Mouse (Mus musculus): Measurements from ENCODE around the gene Sptbn2.
"Not testable (repeated sequence)": the region's sequence is repeated elsewhere in the genome, so short reads cannot be mapped to it uniquely, and the experiment has no call there.

Gene Sptbn2

GRCm38 (mm10) chr19:4729186-4729585 is 18.2 kb downstream of the Sptbn2 start:
- DNase-seq (ENCODE audit: low spot score) = peak; percentile 1

- no peak for DNase-seq (ENCODE audit: low spot score)
Observed at GRCm38 (mm10) chr19:4733052-4733451, 22.1 kb downstream of the Sptbn2 start.

DNA sequence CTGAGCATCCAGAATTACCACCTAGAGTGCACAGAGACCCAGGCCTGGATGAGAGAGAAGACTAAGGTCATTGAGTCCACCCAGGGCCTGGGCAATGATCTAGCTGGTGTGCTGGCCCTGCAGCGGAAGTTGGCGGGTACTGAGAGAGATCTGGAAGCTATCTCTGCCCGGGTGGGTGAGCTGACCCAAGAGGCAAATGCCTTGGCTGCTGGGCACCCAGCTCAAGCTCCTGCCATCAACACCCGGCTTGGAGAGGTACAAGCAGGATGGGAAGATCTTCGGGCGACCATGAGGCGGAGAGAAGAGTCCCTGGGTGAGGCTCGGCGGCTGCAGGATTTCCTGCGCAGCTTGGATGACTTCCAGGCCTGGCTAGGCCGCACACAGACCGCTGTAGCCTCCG is 26.9 kb downstream of the Sptbn2 start:
- no peak for DNase-seq (ENCODE audit: low spot score)

DNA sequence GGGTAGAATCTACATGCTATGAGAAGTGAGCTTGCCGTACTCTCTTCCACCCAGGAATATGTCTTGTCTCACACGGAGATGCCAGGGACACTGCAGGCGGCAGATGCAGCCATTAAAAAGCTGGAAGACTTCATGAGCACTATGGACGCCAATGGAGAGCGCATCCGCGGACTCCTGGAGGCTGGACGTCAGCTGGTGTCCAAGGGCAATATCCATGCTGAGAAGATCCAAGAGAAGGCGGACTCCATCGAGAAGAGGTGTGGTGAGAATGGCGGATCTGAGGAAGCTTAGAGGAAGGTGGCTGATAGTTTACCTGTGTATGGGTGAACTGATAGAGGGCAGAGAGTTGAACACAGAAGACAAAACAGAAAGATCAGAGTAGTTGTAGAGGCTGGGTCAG is 28.1 kb downstream of the Sptbn2 start:
- DNase-seq (ENCODE audit: low spot score) = no peak

- DNase-seq (ENCODE audit: low spot score) = no peak
Observed at GRCm38 (mm10) chr19:4739762-4740161, 28.8 kb downstream of the Sptbn2 start.

DNA sequence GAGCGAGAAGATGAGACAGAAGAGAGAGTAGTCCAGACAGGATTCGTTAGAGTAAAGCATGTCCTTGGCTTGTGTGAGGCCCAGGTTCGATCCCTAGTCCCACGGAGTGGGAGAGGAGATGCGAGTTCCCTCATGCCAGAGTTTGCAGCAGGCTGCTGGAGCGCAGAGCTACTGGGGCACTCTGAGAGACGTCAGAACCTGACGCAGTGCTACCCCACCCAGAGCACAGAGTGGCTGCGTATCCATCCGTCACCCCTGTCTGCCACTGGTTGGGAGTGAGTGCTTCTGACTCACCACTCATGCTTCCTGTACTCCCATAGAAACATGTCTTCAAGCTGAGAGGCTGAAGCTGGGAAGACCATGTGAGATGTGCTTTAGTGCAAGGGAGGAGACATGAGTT is 30.5 kb downstream of the Sptbn2 start:
- no peak for DNase-seq (ENCODE audit: low spot score)

- DNase-seq (ENCODE audit: low spot score) = no peak
Observed at GRCm38 (mm10) chr19:4742229-4742628, 31.3 kb downstream of the Sptbn2 start.

DNA sequence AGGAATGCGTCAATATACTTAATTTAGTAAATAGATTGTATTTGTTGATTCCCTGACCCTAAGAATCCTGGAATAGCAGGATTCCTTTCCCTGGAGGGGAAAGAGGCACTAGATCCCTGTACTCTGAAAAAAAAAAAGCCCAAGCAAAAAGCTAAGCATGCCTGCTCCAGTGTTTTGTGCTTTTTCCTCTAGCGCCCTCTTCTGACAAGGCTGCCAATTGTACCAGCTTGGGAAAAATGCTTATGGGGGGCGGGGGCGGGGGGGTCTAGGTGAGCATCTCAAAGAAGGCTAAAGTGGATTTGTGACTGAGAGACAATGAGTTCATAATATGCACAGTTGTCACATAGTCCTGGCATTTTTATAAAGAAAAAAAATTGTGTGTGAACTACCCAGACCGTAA is 32.6 kb downstream of the Sptbn2 start:
- peak; percentile 30 for DNase-seq (ENCODE audit: low spot score)

- DNase-seq (ENCODE audit: low spot score) = no peak
Observed at GRCm38 (mm10) chr19:4744026-4744425, 33.1 kb downstream of the Sptbn2 start.

DNA sequence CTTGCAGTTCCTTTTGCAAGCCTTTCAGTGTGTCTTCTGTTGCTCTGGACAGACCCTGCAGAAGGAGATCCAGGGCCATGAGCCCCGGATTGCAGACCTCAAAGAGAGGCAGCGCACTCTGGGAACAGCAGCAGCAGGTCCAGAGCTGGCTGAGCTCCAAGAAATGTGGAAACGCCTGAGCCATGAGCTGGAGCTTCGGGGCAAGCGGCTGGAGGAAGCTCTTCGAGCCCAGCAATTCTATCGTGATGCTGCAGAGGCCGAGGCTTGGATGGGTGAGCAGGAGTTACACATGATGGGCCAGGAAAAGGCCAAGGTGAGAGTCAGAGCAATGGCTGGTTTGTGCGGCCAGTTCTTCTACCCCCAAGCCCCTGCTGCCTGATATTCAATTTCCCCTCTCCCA is 34.1 kb downstream of the Sptbn2 start:
- peak; percentile 45 for DNase-seq (ENCODE audit: low spot score)

DNA sequence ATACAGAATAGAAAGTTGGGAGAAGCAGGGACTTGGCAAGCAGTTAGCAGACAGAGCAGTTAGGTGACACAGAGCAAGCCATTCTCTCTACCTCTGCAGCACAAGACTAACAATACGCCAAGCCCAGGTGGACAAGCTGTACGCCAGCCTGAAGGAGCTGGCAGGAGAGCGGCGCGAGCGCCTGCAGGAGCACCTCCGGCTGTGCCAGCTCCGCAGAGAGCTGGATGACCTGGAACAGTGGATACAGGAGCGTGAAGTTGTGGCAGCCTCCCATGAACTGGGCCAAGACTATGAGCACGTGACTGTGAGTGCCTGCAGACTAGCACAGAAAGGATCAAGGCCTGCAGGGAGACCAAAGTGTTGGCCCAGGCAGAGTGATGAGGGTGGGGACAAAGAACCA is 34.7 kb downstream of the Sptbn2 start:
- DNase-seq (ENCODE audit: low spot score) = no peak

DNA sequence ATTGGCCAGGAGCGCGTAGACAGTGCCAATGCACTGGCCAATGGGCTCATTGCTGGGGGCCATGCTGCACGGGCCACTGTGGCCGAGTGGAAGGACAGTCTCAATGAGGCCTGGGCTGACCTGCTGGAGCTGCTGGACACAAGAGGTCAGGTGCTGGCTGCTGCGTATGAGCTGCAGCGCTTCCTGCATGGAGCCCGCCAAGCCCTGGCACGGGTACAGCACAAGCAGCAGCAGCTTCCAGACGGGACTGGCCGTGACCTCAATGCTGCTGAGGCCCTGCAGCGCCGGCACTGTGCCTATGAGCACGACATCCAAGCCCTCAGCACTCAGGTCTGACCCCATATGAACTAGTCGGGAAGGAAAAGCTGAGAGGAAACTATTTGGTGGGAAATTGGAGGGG is 35.6 kb downstream of the Sptbn2 start:
- DNase-seq (ENCODE audit: low spot score) = no peak

DNA sequence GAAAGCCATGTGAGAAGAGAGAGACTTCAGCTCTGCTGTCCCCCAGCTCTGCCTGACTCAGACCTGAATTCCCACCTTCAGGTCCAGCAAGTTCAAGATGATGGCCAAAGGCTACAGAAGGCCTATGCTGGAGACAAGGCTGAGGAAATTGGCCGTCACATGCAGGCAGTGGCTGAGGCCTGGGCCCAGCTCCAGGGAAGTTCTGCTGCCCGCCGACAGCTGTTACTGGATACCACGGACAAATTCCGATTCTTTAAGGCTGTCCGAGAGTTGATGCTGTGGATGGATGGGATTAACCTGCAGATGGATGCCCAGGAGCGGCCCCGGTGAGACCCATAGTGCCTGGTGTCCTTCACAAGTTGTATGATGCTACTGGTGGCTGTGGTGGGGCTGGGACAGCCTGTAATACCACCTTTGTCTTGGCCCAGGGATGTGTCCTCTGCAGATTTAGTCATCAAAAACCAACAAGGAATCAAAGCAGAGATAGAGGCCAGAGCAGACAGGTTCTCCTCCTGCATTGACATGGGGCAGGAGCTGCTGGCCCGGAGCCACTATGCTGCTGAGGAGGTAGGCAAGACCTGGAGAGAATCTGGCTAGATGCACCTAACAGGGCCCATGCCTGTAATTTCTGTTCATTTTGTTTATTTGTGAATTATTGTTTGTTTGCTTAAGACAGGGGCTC is 36.8 kb downstream of the Sptbn2 start:
- DNase-seq (ENCODE audit: low spot score) = no peak

DNA sequence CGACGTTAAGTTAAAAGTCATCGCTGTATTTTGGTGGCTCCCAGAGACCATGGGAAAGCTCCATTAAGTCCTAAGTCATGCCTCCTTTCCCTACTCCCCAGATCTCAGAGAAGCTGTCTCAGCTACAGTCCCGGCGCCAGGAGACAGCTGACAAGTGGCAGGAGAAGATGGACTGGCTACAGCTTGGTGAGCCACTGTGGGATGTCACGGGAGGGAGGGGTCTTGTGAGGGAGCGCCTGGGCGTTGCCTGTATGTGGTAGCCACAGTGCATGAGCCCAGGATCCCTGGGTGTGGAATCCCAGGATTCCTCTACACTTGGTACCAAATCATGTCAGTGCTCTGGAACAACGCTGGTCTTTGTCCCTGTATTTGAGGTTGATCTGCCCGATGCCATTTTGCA is 37.5 kb downstream of the Sptbn2 start:
- DNase-seq (ENCODE audit: low spot score) = no peak

DNA sequence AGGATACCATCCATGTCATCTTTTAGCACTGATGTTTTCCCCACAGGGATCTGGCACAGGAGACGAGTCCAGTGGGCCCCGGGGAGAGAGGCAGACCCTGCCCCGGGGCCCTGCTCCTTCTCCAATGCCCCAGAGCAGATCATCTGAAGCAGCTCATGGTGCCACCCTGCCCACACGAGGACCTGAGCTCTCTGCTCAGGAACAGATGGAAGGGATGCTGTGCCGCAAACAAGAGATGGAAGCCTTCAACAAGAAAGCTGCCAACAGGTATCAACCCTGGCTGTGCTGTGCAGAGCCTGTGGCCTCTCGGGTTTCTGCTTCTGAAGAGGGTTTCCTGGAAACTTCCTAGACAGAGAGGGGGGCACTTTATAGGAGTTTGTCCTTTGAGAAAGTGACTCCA is 39.0 kb downstream of the Sptbn2 start:
- no peak for DNase-seq (ENCODE audit: low spot score)

- peak; percentile 91 for DNase-seq (ENCODE audit: low spot score)
Observed at GRCm38 (mm10) chr19:4755565-4756192, 44.7 kb downstream of the Sptbn2 start.

DNA sequence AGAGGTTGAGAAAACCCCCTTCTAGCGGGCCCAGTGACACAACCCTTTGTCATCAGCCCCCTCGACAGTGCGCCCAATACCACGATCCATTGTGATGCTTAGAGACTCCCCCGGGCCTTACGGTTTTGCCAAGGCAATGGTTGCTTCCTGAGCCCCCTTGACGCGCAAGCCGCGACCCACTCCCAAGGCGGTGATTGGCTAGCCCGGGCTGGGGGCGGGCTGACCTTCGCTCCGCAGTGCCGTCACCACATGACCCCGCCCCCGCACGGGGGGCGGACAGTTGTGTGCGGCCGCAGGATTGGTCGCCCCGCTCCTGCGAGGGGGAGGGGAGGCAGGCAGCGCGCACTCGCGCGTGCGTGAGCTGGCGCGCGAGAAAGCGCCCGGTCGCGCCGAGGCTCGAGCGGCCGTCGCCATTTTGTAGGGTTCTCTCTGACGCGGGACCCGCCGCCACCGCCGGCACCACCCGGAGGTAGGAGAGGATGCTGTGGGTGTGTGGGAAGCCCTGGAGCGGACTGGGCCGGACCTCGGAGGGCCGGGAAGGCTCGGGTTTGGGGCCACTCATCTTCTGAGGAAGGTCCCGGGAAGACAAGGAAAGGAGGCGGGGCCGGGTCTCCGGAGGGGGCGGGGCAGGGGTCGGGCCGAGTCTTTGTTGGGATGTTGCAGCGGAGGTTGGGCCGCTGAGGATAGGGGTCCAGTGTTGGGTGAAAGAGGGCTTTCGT is 45.4 kb downstream of the Sptbn2 start, which contains the start of gene Rbm4b:
Rbm4b (plus strand) TSS at position 305 of the 719 bp plus-strand sequence.
- peak; percentile 96 for DNase-seq (ENCODE audit: low spot score)

- no peak for DNase-seq (ENCODE audit: low spot score)
Observed at GRCm38 (mm10) chr19:4756921-4757320, 46.0 kb downstream of the Sptbn2 start.

GRCm38 (mm10) chr19:4760544-4760943 is 49.6 kb downstream of the Sptbn2 start:
- DNase-seq (ENCODE audit: low spot score) = not testable (repeated sequence)

GRCm38 (mm10) chr19:4762876-4763275 is 51.9 kb downstream of the Sptbn2 start:
- DNase-seq (ENCODE audit: low spot score) = no peak

DNA sequence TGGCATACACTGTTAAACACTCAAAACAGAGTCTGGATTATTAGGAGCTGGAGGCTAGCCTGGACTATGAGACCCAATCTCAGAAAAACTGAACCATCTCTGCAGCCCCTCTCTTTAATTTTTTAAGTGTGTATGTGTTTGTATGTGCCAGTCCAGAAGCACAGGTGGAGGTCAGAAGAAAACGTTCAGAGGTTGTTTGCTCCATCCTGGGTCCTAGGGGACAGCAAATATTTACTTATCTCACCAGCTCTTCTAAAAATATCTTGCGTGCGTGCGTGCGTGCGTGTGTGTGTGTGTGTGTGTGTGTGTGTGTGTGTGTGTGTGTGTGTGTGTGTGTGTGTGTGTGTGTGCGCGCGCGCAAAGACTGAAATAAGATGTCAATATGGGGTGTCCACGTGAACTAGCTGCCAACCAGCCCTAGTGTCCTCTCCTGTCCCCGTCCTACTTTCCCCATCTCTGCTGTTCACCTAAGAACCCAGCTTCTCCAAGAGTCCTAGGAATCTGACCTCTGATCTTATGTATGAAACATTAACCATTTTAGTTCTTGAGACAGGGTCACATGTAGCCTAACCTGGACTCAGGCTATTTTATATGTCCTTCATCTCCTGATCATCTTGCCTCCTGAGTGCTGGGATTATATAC is 56.7 kb downstream of the Sptbn2 start:
- no peak for DNase-seq (ENCODE audit: low spot score)

GRCm38 (mm10) chr19:4772785-4773184 is 61.8 kb downstream of the Sptbn2 start:
- DNase-seq (ENCODE audit: low spot score) = no peak

DNA sequence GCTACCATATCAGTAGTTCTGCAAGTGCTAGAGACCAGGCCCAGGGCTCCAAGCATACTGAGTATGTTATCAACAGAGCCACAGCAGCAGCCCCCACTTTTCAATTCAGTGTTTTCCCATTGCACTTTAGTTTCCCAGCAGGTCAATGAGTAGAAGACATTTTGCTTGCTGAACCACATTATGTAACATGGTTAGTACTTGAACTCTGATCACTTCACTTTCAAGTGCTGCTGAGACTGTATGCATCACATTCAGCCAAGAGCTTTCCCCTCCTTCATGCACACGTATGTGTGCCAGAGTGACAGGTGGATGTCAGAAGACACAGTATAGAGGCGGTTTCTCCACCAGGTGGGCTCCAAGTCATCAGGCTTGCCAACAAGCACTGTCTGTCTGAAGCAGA is 71.9 kb downstream of the Sptbn2 start:
- no peak for DNase-seq (ENCODE audit: low spot score)

All from urinary bladder, postnatal 14 days (tissue).